Comparison of ENCODE assay signal across 8 mouse cellular contexts in genomic region chr10:111223218-111223830, GRCm38 (mm10). TPM values are rescaled to one million over a fixed set of nuclear protein-coding genes. Genes with fewer than 3 reads are reported as not detected.
A peak's percentile ranks its signal among the peaks of the same experiment; 100 is the strongest.
DNase-seq lines count a peak whose midpoint lies in the region; ATAC-seq and TF ChIP-seq lines count a peak whose summit lies in the region.

No protein-coding gene starts in this region.

- H3K9ac ChIP-seq in hindbrain, embryonic 11.5 days (ENCODE audit: low read depth, low read length) = no peak overlapping the region
- no peak overlapping the region for H3K9ac ChIP-seq in hindbrain, embryonic 15.5 days
- 0 out of 2 replicates have a peak overlapping the region, but pooled peaks have one; percentile 16 for H3K9ac ChIP-seq in midbrain, embryonic 13.5 days (replicated peaks)

- 0 out of 2 replicates have a peak, but pooled peaks have one; percentile 7 for ATAC-seq in hindbrain, embryonic 11.5 days (ENCODE audit: low FRiP score)
- ATAC-seq in hindbrain, embryonic 15.5 days (ENCODE audit: low FRiP score, low read depth) = peak; percentile 49; the same call in 1 of the 2 replicates
- peak; percentile 74 for ATAC-seq in midbrain, embryonic 13.5 days

- H3K4me1 ChIP-seq in hindbrain, embryonic 11.5 days (replicated peaks; ENCODE audit: control insufficient read depth, insufficient read depth, low read length) = no peaks in the 10 kb centered on the region
- peaks cover 10% of the 10 kb centered on the region for H3K4me1 ChIP-seq in hindbrain, embryonic 10.5 days (replicated peaks)
- peaks cover 6% of the 10 kb centered on the region for H3K4me1 ChIP-seq in hindbrain, embryonic 15.5 days (replicated peaks)
- peaks cover 13% of the 10 kb centered on the region for H3K4me1 ChIP-seq in midbrain, embryonic 13.5 days (replicated peaks)

- no peaks in the 10 kb centered on the region for H3K36me3 ChIP-seq in hindbrain, embryonic 11.5 days (ENCODE audit: control insufficient read depth, insufficient read depth, low read length)
- no peaks in the 10 kb centered on the region for H3K36me3 ChIP-seq in hindbrain, embryonic 10.5 days
- H3K36me3 ChIP-seq in hindbrain, embryonic 15.5 days = no peaks in the 10 kb centered on the region
- H3K36me3 ChIP-seq in midbrain, embryonic 13.5 days = peaks cover 2% of the 10 kb centered on the region; the same call in 1 of the 2 replicates

- H3K4me2 ChIP-seq in hindbrain, embryonic 11.5 days (replicated peaks; ENCODE audit: low read depth, low read length) = no peak overlapping the region
- H3K4me2 ChIP-seq in hindbrain, embryonic 15.5 days = no peak overlapping the region
- peak overlapping the region; percentile 20 for H3K4me2 ChIP-seq in midbrain, embryonic 13.5 days (replicated peaks)

- WGBS in hindbrain, embryonic 11.5 days = 46% methylated on average over 10 of the region's 10 CpGs
- 40% methylated on average over 10 of the region's 10 CpGs for WGBS in hindbrain, embryonic 10.5 days
- WGBS in hindbrain, embryonic 15.5 days = 36% methylated on average over 10 of the region's 10 CpGs
- WGBS in midbrain, embryonic 13.5 days = 15% methylated on average over 10 of the region's 10 CpGs

- no peak overlapping the region for H3K27ac ChIP-seq in hindbrain, embryonic 11.5 days (ENCODE audit: low read depth, low read length)
- H3K27ac ChIP-seq in hindbrain, embryonic 10.5 days = no peak overlapping the region
- no peak overlapping the region for H3K27ac ChIP-seq in hindbrain, embryonic 15.5 days (replicated peaks)
- no peak overlapping the region for H3K27ac ChIP-seq in midbrain, embryonic 13.5 days
- no peak overlapping the region for H3K27ac ChIP-seq in layer of hippocampus, adult 2 months

- no peak for TF ChIP-seq CTCF in layer of hippocampus, adult 2 months (conservative IDR thresholded peaks at IDR 0.05)

- no peaks in the 10 kb centered on the region for H3K9me3 ChIP-seq in hindbrain, embryonic 11.5 days (ENCODE audit: control insufficient read depth, low read length)
- H3K9me3 ChIP-seq in hindbrain, embryonic 10.5 days = no peaks in the 10 kb centered on the region
- no peaks in the 10 kb centered on the region for H3K9me3 ChIP-seq in hindbrain, embryonic 15.5 days
- H3K9me3 ChIP-seq in midbrain, embryonic 13.5 days = no peaks in the 10 kb centered on the region

- H3K4me3 ChIP-seq in hindbrain, embryonic 11.5 days (ENCODE audit: low read depth, low read length) = no peak overlapping the region
- no peak overlapping the region for H3K4me3 ChIP-seq in hindbrain, embryonic 10.5 days
- H3K4me3 ChIP-seq in hindbrain, embryonic 15.5 days = no peak overlapping the region
- no peak overlapping the region for H3K4me3 ChIP-seq in midbrain, embryonic 13.5 days (replicated peaks)
- H3K4me3 ChIP-seq in layer of hippocampus, adult 2 months = no peak overlapping the region

- DNase-seq in hindbrain, embryonic 11.5 days (ENCODE audit: low spot score) = peak; percentile 7
- DNase-seq in hindbrain, embryonic 10.5 days (ENCODE audit: low spot score) = no peak
- peak; percentile 45 for DNase-seq in embryo, embryonic 10 days (ENCODE audit: low spot score)
- no peak for DNase-seq in lung, postnatal 14 days
- no peak for DNase-seq in layer of hippocampus, adult 2 months (ENCODE audit: low spot score in 2 of 2)
- DNase-seq in urinary bladder, postnatal 4 days (ENCODE audit: low spot score in 2 of 2) = no peak

- no peaks in the 10 kb centered on the region for H3K27me3 ChIP-seq in hindbrain, embryonic 11.5 days (ENCODE audit: control insufficient read depth, insufficient read depth, low read length)
- H3K27me3 ChIP-seq in hindbrain, embryonic 10.5 days (ENCODE audit: insufficient read depth, poor library complexity, severe bottlenecking) = no peaks in the 10 kb centered on the region
- H3K27me3 ChIP-seq in hindbrain, embryonic 15.5 days = no peaks in the 10 kb centered on the region
- no peaks in the 10 kb centered on the region for H3K27me3 ChIP-seq in midbrain, embryonic 13.5 days

RNA-seq across cellular contexts. Expression of gene Osbpl8, which starts 58.8 kb away (rescaled TPM):
- polyA plus RNA-seq in hindbrain, embryonic 11.5 days (2014; fragmentation: Nextera tagmentation; extraction: Ambion mirVana) = 15.4 and 15.7 TPM in 2 replicates
- 9.2 and 9.4 TPM in 2 replicates for polyA plus RNA-seq in hindbrain, embryonic 10.5 days (2016; fragmentation: Nextera tagmentation; extraction: Ambion mirVana)
- polyA plus RNA-seq in hindbrain, embryonic 15.5 days (2015; fragmentation: Nextera tagmentation; extraction: Ambion mirVana) = 16.1 and 16.5 TPM in 2 replicates
- polyA plus RNA-seq in midbrain, embryonic 13.5 days (2015; fragmentation: Nextera tagmentation; extraction: Ambion mirVana) = 18.5 and 18.9 TPM in 2 replicates
- 10 to 100 TPM; 60.8 to 60.9 TPM for total RNA-seq in layer of hippocampus, adult 2 months (2021)

Comparison
In these comparisons a context has a peak if more than half of its experiments do, and no peak if none do; other contexts are left out.
1. DNase-seq: peak in hindbrain, embryonic 11.5 days (single experiment) and embryo, embryonic 10 days (single experiment); none in hindbrain, embryonic 10.5 days (single experiment), lung, postnatal 14 days (single experiment), layer of hippocampus, adult 2 months (0 of 2) and urinary bladder, postnatal 4 days (0 of 2).
2. ATAC-seq: peak in every context shown above with its lines; median percentile 74 in midbrain, embryonic 13.5 days; 49 in hindbrain, embryonic 15.5 days; 7 in hindbrain, embryonic 11.5 days.